Mouse (Mus musculus) layer of hippocampus, postnatal 36 days (tissue): ENCODE measurements around the gene Olfr171. TPM values are rescaled to one million over a fixed set of nuclear protein-coding genes. Genes with fewer than 3 reads are reported as not detected.
"Not testable (repeated sequence)": the region's sequence is repeated elsewhere in the genome, so short reads cannot be mapped to it uniquely, and the experiment has no call there.

ENCODE experiments used
- DNase-seq, 2 experiments: peaks; one replicate each; pipeline ENCODE4 v3.0.0; 2022
- total RNA-seq, 2 experiments: library from RNA; stranded (reverse); gene quantifications; 2 replicates each; pipeline ENCODE4 v1.2.3; 2021

Gene Olfr171
- total RNA-seq = not detected

- DNase-seq = no peak
These were observed at the start of gene Olfr171 for GRCm38 (mm10) chr16:19629816-19630215. Gene Olfr171 (minus strand): TSS chr16:19629916.

GRCm38 (mm10) chr16:19670768-19671357 is 41.1 kb upstream of the Olfr171 start:
- no peak for DNase-seq

GRCm38 (mm10) chr16:19666312-19666711 is 36.6 kb upstream of the Olfr171 start:
- no peak for DNase-seq

- not testable (repeated sequence) for DNase-seq
These were observed 17.9 kb downstream of the Olfr171 start, which contains the start of gene Olfr170 for GRCm38 (mm10) chr16:19611782-19612181. Gene Olfr170 (minus strand): TSS chr16:19611882.

DNA sequence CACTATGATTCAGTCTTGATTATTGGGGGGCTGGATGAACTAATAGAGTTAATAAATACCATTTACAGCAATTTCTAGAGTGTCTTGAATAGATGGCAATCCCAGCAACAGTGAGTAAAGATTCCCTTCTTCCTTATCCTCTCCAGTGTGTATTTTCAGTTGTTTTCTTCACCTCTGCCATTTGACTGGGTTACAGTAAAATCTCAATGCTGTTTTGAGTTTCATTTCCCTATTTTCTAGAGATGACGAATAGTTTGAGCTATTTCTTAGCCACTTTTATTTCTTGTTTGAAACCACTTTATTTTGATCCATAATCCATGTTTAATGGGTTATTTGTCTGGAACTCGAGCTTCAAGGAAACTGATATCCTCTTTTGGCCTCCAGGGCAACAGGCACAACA is 26.6 kb downstream of the Olfr171 start:
- no peak for DNase-seq

Other genes with a start within 250 kb of the Olfr171 start
- gene Olfr165, start 206.8 kb downstream of the Olfr171 start, total RNA-seq = not detected
- not detected for gene Olfr166, start 146.2 kb downstream of the Olfr171 start, total RNA-seq
- gene Olfr167, start 107.7 kb downstream of the Olfr171 start, total RNA-seq = not detected
- not detected for gene Olfr168, start 94.4 kb downstream of the Olfr171 start, total RNA-seq
- gene Olfr169, start 58.1 kb downstream of the Olfr171 start, total RNA-seq = not detected
- not detected for gene Olfr170, start 18.0 kb downstream of the Olfr171 start, total RNA-seq
- under 1 TPM; 0.10 to 0.22 TPM for gene Lamp3, start 76.5 kb upstream of the Olfr171 start, total RNA-seq
- 1 to 10 TPM in 1 of 2 experiments, under 1 TPM in 1; 0.63 to 1.7 TPM for gene B3gnt5, start 130.3 kb upstream of the Olfr171 start, total RNA-seq